Mouse (Mus musculus): Measurements from ENCODE around the gene Krt27.

- no peak for TF ChIP-seq CTCF (IDR thresholded peaks at IDR 0.05 in 2 of 3, conservative IDR thresholded peaks at IDR 0.05 in 1 of 3; ENCODE audit: control insufficient read depth in 1 of 3, insufficient read depth in 1 of 3, low read depth in 2 of 3, low read length in 3 of 3, poor library complexity in 1 of 3, severe bottlenecking in 1 of 3)
- TF ChIP-seq BHLHE40 (IDR thresholded peaks at IDR 0.05; ENCODE audit: borderline replicate concordance, low read depth, low read length), result no peak
- TF ChIP-seq TBP (IDR thresholded peaks at IDR 0.05; ENCODE audit: low read depth, low read length), result no peak
- TF ChIP-seq RAD21 (IDR thresholded peaks at IDR 0.05; ENCODE audit: low read depth, low read length), result no peak
- no peak for TF ChIP-seq MAZ (IDR thresholded peaks at IDR 0.05; ENCODE audit: low read depth, low read length)
- TF ChIP-seq EP300 (IDR thresholded peaks at IDR 0.05; ENCODE audit: low read depth in 1 of 2, low read length in 2 of 2), result no peak
- TF ChIP-seq POLR2A (IDR thresholded peaks at IDR 0.05; ENCODE audit: control insufficient read depth in 1 of 2, insufficient read depth in 1 of 2, low read depth in 1 of 2, low read length in 2 of 2, poor library complexity in 1 of 2), result no peak
Observed at GRCm38 (mm10) chr11:99392492-99392891, 41.6 kb upstream of the Krt27 start.

All from MEL (cell line).